Mouse (Mus musculus) gastrocnemius, postnatal 10 days (tissue): ENCODE results near the gene Sept3. TPM values are rescaled to one million over a fixed set of nuclear protein-coding genes. Genes with fewer than 3 reads are reported as not detected.
A peak's percentile ranks its signal among the peaks of the same experiment; 100 is the strongest.

Experiments
- DNase-seq: peaks from one replicate; pipeline ENCODE4 v3.0.0; 2021; ENCODE audit warnings: mixed read lengths
- total RNA-seq, 2 experiments: library from RNA; stranded (reverse); gene quantifications; 2 replicates each; pipeline ENCODE4 v1.2.3; 2021

Sept3 gene
- total RNA-seq, 2 experiments from 2014 or later, result 1.2 to 2.0 TPM

GRCm38 (mm10) chr15:82340414-82341035 lies 65.8 kb downstream of the Sept3 start:
- no peak for DNase-seq

- peak; percentile 74 for DNase-seq
These were observed 66.4 kb downstream of the Sept3 start for GRCm38 (mm10) chr15:82341036-82341501.

GRCm38 (mm10) chr15:82341675-82342542 lies 67.2 kb downstream of the Sept3 start:
- DNase-seq, result no peak

GRCm38 (mm10) chr15:82342543-82342935 lies 67.8 kb downstream of the Sept3 start:
- DNase-seq, result no peak

- DNase-seq, result no peak
These were observed 68.9 kb downstream of the Sept3 start for GRCm38 (mm10) chr15:82343368-82344287.

Other genes starting within 250 kb of the Sept3 start
- gene Desi1, start 241.0 kb upstream of the Sept3 start, total RNA-seq, result 10 to 100 TPM; 18.5 to 20.7 TPM
- gene Snu13, start 227.3 kb upstream of the Sept3 start, total RNA-seq, result 10 to 100 TPM; 50.0 to 54.5 TPM
- not detected for gene 4930407I10Rik, start 215.7 kb upstream of the Sept3 start, total RNA-seq
- gene Mei1, start 204.9 kb upstream of the Sept3 start, total RNA-seq, result under 1 TPM; 0.23 to 0.36 TPM
- gene Ccdc134, start 147.0 kb upstream of the Sept3 start, total RNA-seq, result 10 to 100 TPM; 31.0 to 33.5 TPM
- gene Srebf2, start 127.7 kb upstream of the Sept3 start, total RNA-seq, result 10 to 100 TPM; 37.0 to 42.8 TPM
- gene Shisa8, start 62.1 kb upstream of the Sept3 start, total RNA-seq, result not detected
- under 1 TPM; 0.45 to 0.52 TPM for gene Tnfrsf13c, start 50.5 kb upstream of the Sept3 start, total RNA-seq
- 1 to 10 TPM; 4.2 to 7.0 TPM for gene Cenpm, start 30.1 kb upstream of the Sept3 start, total RNA-seq
- not detected for gene 1500009C09Rik, start 22.5 kb upstream of the Sept3 start, total RNA-seq
- not detected for gene Wbp2nl, start 24.1 kb downstream of the Sept3 start, total RNA-seq
- gene Naga, start 64.0 kb downstream of the Sept3 start, total RNA-seq, result 10 to 100 TPM; 24.6 to 27.3 TPM
- 1 to 10 TPM; 3.0 to 4.9 TPM for gene Pheta2, start 64.0 kb downstream of the Sept3 start, total RNA-seq
- 100 to 1,000 TPM; 143 to 156 TPM for gene Smdt1, start 64.1 kb downstream of the Sept3 start, total RNA-seq
- 100 to 1,000 TPM; 362 to 411 TPM for gene Ndufa6, start 79.4 kb downstream of the Sept3 start, total RNA-seq
- gene Cyp2d22, start 105.4 kb downstream of the Sept3 start, total RNA-seq, result 10 to 100 TPM; 10.8 to 14.5 TPM
- gene Cyp2d11, start 119.1 kb downstream of the Sept3 start, total RNA-seq, result not detected
- gene Cyp2d10, start 132.3 kb downstream of the Sept3 start, total RNA-seq, result under 1 TPM in 1 of 2 experiments, not detected in 1; 0.29 TPM
- gene Cyp2d9, start 158.5 kb downstream of the Sept3 start, total RNA-seq, result under 1 TPM in 1 of 2 experiments, not detected in 1; 0.19 TPM